Mouse (Mus musculus) spleen, postnatal 4 days (tissue): ENCODE results near the gene Ucma.
A peak's percentile ranks its signal among the peaks of the same experiment; 100 is the strongest.
"Not testable (repeated sequence)": the region's sequence is repeated elsewhere in the genome, so short reads cannot be mapped to it uniquely, and the experiment has no call there.

Experiments used
- DNase-seq, 2 experiments: peaks; one replicate each; pipeline ENCODE4 v3.0.0; 2022; ENCODE audit warnings: low spot score in 2 of 2

Gene Ucma

DNA sequence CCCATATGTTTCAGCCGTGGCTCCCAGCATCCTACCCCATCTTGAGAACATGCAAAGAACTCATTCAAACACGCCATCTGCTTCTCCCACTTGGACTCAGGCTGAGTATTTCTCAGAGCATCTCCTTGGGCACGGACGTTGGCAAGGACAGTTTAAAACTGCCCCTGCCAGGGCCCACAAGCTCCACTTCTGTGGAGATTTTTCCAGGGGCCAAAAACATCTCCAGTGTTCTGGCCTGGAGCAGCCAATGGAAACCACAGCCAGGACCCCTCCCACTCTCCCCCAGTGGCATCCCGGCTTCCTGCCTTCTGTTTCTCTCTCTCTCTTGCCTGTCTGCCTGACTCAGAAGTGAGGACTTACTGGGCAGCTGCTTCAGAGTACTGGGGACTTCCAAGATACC lies at the start of gene Ucma:
Ucma (plus strand) TSS at position 316 of the 400 bp plus-strand sequence.
- DNase-seq = no peak

DNA sequence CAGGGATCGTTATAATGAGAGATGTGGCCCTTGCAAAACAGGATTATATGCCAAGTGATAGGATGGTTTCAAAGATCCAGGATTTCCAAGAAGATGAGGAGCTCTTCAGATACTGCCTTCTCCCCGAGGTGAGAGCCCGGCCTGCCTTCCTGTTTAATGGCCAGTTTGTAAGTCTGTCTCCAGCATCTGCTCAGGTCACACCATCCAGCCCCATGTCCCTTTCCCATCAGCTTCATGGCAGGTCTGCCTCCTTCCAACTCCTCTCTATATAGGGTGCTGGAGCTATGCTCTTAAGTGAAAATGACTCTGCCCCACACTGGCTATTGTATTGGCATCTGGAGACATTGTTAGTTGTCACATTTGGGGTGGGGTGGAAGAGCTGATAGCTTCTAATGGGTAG lies 48.5 kb upstream of the Ucma start:
- DNase-seq = no peak

DNA sequence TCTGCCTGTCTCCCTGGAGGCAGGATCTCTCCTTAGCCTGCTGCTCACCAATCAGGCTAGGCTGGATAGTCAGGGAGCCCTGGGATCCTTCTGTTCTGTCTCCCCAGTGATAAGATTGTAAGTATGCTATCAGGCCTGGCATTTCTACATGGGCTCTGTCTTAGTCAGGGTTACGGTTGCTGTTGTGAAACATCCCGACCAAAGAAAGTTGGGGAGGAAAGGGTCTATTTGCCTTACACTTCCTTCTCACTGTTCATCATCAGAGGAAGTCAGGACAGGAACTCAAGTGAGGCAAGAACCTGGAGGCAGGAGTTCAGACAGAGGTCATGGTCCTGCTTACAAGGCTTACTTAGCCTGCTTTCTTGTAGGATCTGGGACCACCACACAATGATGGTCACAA lies 46.7 kb upstream of the Ucma start:
- no peak for DNase-seq

DNA sequence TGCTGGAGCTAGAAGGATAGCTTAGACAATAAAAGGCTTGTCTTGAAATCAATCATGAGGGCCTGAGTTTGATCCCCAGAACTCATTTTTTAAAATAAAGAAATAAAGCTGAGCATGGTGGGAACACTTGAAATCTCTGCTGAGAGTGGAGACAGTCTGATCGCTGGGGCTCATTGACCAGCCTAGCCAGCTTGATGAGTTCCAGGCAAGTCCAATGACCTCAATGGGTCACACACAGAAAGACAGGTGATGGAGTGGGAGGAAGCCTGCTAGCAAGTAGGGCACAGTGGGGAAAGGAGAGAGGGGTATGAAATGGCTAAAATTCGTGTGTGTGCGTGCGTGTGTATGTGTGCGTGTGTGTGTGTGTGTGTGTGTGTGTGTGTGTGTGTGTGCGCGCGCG lies 41.4 kb upstream of the Ucma start:
- DNase-seq = no peak

DNA sequence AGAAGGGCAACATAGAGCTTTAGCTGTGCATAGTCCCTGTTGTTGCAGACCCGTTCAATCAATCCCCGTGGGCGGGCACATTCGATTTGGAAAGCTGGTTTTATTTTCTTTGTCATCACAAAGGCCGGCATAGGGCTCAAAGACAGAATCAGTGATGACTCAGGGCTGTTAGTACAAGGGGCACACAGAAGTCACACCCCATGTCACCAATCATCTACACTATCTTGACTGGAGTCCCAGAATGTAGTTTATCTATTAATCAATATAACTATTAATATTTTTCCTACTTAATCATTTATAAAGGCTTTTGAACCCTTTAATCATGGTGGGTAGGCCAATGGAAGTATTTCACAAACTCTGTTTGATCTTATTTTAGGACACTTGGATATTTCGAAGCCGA lies 38.0 kb upstream of the Ucma start:
- no peak for DNase-seq

DNA sequence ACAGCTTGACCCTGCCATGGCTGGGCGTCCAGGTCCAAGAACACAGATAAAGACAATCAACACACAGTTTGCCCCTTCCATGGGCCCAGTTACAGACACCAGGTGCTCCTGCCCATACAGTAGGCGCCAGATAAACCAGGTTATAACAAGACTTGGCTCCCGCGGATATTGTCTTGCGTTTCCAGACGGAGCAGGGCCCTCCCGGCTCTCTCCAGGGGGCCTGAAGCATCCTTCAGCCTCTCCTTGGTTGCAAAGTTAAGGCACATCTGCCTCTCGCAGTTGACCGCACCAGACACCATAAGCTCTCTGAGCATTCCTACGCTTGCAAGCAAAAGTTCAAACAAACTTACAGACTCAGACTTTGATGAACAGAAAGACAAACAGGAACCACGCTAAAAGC lies 35.1 kb upstream of the Ucma start:
- DNase-seq = peak in 1 of 2 experiments; percentile 41

DNA sequence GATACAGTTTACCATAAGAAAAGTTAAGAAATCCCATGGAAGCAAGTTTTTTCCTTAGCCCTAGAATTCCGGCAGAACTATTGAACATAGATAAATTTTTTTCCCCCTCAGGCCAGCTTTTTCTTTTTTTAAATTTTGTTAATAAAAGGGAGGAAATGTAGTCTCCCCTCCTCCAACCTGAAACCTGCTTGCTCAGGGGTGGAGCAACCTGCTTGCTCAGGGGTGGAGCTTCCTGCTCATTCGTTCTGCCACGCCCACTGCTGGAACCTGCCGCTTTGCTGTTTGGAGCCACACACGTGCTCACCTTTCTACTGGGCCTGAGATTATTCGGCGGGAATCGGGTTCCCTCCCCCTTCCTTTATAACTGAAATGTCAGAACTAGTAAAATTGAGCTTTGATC lies 26.2 kb upstream of the Ucma start:
- DNase-seq = not testable (repeated sequence)

DNA sequence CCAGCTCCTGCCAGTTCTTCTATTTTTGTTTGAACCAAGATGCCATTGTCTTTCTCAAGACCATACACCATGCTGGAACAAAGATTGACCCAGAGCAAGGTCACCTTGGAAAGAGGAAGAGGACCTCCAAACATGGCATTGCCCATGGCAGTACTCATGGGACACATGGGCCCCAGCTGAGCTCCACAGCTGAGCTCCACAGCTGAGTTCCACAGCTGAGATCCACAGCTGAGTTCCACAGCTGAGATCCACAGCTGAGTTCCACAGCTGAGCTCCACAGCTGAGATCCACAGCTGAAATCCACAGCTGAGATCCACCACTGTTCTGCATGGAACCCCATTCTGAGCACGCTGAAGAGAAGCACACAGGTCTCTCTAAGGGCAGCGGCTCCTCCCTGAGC lies 24.9 kb upstream of the Ucma start:
- DNase-seq = no peak

DNA sequence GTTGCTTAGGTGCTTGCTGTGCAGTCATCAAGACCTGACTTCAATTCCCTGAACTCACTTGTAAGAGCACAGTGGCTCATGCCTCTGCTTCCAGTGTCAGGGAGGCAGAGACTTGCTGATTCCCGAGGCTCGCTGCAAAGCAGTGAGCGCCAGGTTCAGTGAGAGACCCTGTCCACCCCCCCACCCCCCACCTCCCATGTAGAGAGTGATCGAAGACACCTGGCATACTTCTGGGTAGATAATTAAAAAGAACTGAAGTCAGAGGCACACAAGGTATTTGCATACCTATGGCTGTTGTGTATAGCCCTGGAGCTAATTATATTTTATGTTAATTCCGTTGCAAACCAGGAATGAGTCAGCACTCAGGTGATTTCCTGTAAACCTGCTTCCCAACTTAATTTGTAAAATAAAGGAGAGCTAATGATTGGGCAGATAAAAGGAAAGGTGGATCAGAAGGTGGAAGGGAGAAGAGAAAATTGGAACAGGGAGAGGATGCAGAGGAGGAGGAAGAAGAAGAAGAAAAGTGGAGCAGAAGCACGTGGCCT lies 21.6 kb upstream of the Ucma start:
- no peak for DNase-seq

DNA sequence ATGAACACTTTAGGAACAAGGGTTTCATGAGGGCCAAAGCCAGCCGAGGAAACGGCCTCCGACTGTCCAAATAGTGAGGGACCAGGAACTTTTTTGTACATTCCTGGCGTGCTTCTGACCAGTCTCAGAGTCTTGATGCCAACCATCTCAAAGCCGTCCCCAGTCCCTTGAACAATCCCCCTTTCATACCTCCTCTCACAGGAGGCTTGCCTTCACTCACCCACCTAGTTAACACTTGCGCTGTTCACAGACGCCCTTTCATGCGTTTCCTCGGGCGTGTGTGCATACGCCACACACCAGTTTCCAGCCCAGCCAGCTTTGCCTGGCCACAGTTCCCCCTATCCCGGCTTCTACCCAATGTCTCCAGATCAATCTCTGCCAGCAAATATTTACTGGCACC lies 17.9 kb upstream of the Ucma start:
- DNase-seq = no peak

DNA sequence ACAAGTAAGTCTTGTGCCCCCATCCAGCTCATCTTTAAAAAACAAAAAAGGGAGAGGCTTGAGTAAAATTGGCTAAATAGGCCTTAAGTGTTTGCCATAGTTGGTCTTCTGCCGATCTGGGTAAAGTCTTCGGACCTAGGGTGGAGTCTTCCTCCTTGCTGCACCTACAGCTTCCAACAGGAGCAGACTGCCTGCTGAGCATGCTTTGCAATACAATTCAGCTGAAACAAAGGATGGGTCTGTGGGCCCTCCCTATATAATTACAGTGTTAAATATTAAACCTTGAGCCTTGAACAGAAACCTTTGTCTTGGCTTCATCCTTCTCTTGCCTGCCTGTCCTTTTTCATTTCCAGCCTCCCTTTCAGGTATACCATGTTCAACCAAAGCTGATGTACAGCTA lies 8.1 kb upstream of the Ucma start:
- DNase-seq = no peak

DNA sequence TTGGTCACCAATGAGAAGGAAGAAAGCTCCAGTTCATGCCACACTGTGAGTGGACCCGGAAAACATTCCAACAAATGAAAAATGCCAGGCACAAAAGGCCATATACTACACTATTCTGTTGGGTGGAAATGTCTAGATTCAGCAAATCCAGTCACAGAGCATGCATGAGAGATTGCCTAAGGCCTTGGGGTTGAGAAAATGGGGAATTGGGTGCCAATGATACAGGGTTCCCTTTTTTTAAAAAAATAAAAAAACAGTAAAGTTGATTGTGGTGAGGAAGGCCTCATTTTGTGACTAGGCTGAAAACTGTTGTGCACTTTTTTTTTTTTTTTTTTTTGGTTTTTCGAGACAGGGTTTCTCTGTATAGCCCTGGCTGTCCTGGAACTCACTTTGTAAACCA lies 6.8 kb upstream of the Ucma start:
- DNase-seq = no peak

DNA sequence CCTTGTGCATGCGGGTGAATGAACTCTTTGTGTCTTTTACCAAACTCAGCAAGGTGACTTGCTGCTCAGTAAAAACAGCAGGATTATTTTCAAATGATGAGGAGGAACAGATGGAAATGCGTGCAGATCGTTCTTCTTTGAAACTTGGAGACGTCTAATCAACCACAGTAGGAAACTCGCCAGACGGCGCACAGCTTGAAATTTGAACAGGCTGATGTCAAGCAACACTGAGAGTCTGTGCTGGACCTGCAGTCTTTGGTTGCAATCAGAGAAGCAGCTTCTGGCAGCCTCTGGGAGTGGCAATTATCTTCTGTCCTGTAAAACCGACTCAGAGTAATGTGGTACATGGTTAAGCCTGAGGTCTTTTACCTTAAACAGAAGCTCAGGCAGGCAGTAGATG lies 2.2 kb downstream of the Ucma start:
- no peak for DNase-seq

DNA sequence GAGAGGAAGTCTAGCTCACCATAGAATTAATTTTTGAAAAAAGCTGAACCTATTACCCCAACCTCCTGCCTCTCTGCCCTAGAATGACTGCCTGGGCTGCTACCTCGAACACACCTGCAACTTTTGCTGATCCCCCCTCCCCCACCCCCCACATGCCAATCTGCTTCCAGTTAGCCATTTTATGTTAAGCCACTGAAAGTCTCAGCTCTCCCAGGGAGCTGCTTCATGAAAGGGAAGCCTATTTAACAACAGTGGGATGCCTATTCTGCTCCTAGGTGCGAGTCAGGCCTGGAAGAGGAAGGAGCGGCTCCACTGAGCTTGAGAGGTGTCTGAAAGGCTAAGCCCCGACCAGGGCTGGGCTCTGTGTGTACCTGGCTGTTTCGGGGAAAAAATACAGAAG lies 8.1 kb downstream of the Ucma start:
- DNase-seq = no peak

DNA sequence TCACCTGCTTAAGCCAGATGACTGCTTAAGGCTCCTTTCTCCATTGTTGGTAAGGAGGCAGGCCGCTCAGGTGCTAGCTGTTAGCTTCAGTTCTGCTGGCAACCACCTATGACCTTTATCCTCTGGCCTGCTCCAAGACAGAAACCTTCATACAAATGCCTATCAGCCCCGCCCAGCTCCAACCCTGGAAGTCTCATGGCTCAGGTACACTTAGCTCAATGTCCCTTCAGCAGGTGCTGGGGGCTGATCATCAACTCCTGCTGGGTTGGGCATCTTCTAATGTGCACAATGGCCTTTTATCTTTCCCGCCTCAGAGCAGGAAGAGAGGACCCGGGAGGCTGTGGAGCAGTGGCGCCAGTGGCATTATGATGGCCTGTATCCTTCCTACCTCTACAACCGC lies 9.1 kb downstream of the Ucma start:
- no peak for DNase-seq

DNA sequence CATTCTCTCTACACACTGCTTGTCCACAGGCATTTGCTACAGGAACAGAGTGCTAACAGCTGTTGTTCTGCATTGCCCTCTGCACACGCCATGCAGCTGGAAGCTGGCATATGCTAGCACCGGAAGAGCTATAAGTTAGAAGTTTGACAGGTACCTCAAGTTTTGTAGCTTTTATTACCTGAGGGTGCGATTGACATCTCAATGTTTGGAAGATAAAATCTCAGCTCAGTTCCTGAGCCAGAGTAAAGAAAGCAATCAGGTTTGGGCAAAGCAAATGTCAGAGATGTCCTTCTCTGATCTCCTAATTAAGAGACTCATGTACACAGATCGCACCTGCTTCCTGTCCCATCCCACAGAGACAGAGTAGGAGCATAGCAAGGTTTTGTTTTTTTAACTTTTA lies 10.9 kb downstream of the Ucma start:
- DNase-seq = no peak

DNA sequence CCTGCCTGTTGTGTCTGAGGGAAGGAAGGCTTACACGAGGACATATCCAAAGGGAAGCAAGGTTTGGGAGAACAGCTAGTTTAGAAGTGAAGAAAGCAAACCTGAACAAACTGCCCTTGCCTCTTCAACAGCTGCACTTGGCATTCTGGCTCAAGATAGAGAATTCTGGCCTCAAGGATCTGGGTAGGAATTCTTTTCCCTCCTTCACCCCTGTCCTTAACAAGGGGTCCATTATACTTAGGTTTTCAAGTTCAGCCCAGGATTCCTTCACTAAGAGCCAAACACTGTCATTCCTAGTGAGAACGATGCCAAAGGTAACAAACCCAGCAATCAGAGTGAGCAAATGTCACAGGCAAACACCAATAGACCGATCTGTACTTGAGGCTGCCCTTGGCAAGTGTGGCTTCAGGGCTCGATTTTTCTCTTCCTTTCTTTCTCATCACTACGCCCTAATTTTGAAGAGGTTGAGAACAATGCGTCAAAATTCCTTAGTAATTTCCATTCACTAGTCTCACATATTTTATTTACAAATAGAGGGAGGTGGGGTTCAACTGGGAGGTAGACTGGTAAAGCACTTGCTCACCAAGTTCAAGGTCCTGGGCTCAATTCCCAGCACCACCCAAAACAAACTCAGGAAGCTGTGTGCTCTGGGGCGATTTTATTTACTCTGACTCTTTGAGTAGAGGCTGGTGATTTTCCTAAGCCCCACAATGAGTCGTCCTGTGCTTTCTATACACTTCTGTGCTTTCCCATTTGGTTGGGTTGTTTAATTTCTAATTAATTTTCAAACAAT lies 11.7 kb downstream of the Ucma start:
- no peak for DNase-seq

DNA sequence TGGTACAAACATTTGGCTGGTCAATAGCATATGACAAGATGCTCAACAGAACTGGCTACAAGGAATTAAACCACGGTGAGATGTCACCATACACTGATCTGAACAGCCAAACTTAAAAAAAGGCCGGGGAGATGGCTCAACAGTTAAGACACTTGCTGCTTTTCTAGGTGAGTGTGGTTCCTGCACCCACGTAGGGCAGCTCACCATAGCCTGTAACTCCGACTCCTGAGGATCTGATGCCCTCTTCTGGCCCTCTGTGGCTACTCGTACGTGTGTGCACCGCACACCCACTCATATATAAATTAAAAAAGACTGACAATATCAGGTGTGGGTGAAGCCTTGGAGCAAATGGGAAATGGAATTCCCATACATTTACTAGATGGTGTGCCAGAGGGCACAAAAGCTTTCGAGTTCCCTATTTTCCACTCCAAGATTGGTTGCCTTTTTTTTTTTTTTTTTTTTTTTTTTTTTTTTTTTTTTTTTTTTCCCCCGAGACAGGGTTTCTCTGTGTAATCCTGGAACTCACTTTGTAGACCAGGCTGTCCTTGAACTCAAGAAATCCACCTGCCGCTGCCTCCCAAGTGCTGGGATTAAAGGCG lies 13.0 kb downstream of the Ucma start:
- no peak for DNase-seq

DNA sequence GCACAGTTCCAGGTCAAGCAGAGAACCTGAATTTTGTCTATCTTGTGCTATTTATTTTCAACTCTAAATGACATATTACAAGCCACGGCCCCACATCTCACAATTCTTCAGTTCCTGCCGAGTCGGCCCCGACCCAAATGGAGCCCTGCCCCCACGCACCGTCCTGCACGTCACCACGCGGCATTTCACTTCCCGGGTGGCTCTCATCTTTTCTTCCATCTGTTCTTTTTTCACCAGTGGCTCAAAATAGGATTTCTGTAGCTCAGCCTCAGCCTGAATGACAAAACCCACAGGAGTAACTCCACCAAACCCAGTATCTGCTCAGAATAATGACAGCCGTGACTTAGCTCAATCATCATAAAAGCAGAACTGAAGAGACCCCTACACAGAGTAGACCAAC lies 17.7 kb downstream of the Ucma start:
- no peak for DNase-seq

DNA sequence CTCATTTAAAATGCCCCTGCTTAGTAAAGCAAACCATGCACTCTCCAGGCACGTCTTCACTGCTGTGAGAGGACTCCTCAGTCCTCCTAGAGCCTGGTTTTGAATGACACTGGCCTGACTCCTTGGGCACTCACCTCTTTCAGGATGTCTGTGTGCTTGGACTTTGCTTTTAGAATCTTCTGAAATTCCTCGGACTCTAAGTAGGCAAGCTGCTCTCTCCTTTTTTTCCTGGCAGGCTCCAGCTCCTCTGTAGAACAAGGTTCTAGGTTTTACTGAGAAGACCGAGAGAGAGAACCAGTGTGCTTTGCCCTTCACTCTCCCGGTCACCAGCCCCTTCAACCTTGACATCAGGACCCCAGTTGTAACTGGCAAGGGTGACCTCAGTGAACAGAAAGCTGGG lies 18.5 kb downstream of the Ucma start:
- DNase-seq = no peak

DNA sequence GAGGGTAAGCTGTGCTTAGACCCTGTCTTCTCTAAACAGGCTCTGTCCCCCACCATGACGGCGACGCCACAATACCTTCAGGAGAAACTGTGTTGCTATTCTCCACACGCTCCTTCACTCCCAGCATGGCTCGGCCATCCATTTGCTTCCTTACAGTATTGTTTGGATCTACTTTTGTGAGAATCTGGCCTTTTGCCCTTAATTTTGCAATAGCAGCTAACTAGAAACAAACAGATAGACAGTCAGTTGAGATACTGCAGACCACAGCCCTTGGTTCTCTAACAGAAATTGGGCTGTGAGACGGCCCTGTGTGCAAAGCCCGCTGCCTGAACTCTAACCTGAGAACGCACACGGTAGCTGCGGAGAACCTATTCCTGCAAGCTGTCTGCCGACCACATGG lies 19.7 kb downstream of the Ucma start:
- no peak for DNase-seq

DNA sequence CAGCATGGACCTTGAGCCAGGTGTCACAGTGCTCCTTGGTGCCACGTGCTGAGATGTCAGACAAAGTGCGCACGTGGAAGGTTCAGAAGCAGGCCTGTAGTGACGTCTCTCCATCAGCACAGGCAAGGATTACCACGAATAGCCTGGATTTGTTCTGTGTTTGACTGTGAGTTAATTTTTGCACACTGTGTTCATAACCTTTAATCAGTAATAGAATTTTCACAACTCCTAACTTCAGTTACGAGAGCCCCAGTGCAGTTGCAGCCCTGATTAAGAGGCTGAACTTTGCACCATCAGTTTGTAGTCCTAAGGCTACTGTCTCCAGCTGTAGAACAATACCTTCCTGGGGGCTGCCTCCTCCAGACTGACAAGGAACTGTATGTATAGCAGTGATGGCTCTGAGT lies 20.5 kb downstream of the Ucma start:
- DNase-seq = no peak

DNA sequence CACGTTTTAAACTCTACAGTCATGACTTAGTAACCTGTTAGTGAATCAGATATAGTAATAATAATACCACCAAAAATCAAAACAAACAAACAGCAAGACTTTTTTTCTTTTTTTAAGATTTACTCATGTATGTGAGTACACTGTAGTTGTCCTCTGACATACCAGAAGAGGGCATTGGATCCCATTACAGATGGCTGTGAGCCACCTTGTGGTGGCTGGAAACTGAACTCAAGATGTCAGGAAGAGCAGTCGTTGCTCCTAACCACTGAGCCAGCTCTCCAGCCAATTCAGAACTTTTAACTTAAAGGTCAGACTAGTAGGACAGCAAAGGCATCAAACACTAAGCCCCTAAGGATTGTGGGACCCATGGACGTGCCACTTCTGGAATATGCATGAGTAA lies 23.0 kb downstream of the Ucma start:
- no peak for DNase-seq

DNA sequence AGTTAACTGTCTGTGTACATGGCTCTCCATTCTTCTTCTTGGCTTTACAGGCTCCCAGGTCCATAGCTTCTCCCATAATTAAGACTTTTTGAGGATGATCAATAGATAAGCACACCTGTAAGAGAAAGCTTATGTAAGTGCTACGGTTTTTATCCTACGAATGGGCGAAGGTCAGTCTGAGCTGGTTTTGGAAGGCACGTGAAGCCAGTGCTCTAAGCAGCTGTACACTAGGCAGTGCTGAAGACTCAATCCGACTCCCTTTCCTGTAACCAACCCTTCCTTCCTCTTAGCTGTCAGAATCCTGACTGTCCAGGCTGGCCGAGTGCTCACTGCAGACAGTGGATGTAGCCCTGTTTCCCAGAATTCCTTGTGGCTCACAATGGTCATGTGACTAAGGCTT lies 25.3 kb downstream of the Ucma start:
- DNase-seq = no peak
